Mouse (Mus musculus) T-helper 17 cell (primary cell): ENCODE measurements around the gene Dcaf1.

Experiments
- in situ Hi-C, 2 experiments: fragments of 300-600 bp; cut with MboI, MseI; formaldehyde crosslinking; loops; 1 replicate in 1 of 2; 2 replicates in 1 of 2; pipeline ENCODE4 v1.15.1; 2025; ENCODE audit warnings: high pct_unique_total_duplicates in 2 of 2

The Dcaf1 gene

DNA sequence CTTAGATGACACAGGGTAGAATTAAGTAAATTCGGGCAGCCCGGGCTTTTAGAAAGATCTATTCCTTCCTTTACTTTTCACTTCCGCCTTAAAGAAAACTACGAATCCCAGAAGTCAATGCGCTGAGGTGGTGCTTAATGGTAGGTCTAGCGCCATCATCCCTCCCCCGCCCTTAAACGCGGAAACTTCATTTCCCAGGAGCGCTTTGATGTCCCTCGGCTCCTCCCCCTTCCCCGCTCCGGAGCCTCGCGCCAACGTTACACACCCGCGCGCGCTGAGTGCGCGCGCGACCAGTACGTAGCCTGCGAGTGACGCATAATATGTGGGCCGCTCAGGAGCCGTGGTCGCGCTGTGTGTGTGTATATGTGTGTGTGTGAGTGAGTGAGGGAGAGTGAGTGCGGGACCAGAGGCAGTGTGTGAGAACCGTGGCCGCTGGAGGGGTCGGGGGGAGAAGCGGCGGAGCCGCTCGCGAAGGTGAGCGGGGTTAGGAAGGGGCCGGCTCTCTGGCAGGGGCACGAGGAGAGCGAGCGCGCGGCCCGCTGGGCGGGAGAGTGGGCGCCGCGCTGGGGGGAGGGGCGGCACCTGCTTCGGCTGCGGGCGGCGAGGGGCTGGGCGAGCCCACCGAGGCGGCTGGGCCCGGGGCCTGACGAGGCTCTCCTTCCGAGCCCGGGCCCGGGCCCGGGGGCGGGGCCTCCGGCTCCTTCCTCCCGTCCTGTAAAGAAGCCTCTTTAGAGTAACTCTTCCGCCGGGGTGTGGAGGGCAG, at the start of gene Dcaf1:
Gene Dcaf1 (plus strand): TSS at position 257 of the 763 bp plus-strand sequence.
- in situ Hi-C loops, result loop anchor here in 1 of 2 experiments (25.0 kb wide), 1 partner anchor 934 kb away; no protein-coding TSS in a partner anchor

DNA sequence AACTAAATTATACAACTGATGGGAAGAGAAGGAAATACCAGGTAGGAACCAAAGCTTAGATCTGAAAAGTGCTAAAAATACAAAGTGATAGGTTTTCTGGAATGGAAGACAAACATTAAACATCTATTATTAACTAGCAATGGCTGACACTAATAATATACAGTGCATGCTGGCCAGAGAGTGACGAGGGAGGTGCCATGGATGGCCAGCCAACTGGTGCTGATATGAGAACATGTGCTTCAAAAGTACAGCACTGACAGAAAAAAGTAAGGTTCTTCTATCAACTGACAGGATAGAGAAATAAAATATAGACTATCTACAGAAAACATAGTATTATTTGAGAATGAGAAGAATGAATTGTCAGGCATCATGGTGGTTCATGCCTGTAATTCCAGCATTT, 45.6 kb upstream of the Dcaf1 start:
- in situ Hi-C loops, result loop anchor here in 1 of 2 experiments (25.0 kb wide), 1 partner anchor 1289 kb away; no protein-coding TSS in a partner anchor

DNA sequence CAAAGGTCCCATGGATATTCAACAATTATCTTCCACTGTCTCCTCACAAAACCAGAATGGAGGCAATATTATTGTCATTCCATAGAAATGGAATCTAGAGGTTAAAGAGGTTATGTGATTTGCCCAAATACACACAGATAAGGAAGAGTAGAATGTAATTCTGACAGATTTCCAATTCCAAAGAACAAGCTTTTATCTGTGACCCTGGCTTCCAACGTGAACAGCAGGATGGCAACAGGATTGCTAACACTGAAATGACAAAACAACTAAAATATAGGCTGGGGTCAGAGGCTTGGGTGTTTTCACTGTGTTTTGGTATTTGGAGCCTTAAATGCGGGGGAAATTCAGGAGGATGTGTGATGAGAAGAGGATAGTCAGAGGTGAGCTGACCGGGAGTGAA, 44.3 kb upstream of the Dcaf1 start:
- in situ Hi-C loops, result loop anchor here in 1 of 2 experiments (25.0 kb wide), 1 partner anchor 1290 kb away; no protein-coding TSS in a partner anchor

DNA sequence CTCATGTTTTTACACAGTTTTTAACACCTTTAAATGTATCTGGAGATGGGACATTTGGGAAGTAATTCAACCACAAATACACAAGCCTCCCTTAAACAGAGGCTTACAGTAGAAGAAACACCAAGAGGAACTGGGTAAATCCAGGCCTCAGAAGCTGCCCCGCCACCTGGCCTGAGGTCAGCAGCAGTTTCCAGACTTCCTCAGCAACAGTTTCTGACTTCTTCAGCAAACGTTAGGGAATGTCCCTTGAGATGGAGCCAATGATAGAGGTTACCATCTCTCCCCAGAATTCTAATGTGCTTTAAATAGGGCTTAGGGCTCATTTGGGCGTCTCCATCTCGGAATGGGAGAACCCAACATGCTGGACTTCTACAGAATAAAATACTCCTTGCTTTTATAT, 43.4 kb upstream of the Dcaf1 start:
- in situ Hi-C loops, result loop anchor here in 1 of 2 experiments (25.0 kb wide), 1 partner anchor 1291 kb away; no protein-coding TSS in a partner anchor

DNA sequence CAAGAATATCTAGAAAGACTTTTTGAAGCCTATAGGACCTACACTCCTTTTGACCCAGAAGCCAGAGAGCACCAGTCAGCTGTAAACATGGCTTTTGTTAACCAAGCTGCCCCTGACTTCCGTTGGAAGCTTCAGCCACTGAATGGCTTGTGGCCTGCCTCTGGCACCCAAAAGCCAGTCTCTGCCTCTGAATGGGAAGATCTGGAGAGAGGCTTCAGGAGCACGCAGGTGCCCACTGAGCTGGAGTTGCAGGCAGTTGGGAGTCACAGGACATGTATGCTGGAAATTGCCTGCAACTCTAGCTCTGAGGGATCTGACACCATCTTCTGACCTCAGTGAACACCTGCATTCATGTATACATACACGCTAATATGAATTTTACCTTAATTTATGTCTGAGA, 41.6 kb upstream of the Dcaf1 start:
- in situ Hi-C loops, result loop anchor here in 1 of 2 experiments (25.0 kb wide), 1 partner anchor 1293 kb away; no protein-coding TSS in a partner anchor

DNA sequence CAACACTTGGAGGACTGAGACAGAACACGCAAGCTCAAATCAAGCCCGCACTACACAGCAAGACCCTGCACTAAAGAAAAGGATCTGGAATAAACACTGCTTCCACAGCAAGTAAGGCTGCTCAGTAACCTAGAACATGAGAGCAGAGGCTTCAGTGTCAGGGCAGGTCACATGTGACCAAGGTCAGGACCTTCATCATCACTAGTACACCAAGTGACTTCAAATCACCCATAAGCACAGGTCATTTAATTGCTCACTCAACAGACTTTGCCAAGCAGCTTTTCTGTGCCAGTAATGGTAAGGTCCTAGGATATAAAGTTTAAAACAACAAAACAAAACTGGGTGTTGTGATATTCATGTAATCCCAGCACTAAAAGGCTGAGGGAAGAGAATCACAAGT, 38.1 kb upstream of the Dcaf1 start:
- in situ Hi-C loops, result loop anchor here in 1 of 2 experiments (25.0 kb wide), 1 partner anchor 1296 kb away; no protein-coding TSS in a partner anchor

DNA sequence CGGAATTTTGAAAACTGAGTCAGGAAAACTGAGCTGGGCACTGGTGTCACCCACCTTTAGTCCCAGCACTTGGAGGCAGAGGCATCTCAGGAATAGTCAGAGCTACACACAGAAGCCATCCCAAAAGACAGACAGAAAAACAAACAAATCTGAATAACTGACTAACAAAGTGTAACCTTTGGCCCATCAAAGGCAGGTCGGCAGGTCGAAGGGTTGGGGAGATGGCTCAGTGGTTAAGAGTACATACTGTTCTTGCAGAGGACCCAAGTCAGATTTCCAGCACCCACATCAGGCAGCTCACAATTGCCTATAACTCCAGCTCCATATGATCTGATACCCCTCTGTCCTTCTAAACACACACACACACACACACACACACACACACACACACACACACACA, 36.5 kb upstream of the Dcaf1 start:
- in situ Hi-C loops, result loop anchor here in 1 of 2 experiments (25.0 kb wide), 1 partner anchor 1298 kb away; no protein-coding TSS in a partner anchor

DNA sequence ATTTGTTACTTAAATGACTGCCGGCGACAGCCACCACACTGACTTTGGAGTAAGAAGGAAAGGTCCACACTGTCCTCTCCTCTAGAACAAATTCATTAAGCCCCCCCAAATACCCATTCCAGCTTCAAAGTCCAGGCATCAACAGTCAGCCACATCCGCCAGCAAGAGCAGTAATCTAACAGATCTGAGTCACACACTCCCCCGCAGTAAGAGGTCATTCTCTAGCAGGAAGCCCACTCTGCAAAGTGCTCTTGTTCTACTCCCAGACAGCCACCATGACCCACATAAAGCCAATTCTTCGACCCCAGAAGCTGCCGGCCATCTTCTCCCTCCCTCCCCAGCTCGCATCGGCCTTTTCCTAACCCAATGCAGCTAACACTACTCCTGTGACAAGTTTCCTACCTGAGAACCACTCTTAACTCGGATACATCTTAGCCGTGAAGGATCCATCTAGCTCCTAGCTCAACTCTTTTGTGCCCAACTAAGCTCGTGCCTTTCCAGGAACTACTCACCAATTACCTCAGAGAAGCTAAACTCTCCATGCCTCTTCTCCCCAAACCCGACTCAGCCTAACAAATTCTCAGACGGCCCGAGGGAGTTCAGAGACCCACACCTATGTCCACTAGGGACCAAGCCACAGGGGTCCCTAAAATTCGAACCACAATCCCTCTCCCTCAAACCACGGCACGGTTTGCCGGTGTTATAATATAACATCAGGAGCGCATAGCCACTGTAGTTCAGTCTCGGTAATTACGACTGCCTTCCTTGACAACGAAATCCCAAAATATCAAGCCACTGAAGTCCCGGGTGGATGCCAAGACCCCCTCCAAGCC, 33.5 kb upstream of the Dcaf1 start:
- in situ Hi-C loops, result loop anchor here in 1 of 2 experiments (25.0 kb wide), 1 partner anchor 1301 kb away; no protein-coding TSS in a partner anchor

DNA sequence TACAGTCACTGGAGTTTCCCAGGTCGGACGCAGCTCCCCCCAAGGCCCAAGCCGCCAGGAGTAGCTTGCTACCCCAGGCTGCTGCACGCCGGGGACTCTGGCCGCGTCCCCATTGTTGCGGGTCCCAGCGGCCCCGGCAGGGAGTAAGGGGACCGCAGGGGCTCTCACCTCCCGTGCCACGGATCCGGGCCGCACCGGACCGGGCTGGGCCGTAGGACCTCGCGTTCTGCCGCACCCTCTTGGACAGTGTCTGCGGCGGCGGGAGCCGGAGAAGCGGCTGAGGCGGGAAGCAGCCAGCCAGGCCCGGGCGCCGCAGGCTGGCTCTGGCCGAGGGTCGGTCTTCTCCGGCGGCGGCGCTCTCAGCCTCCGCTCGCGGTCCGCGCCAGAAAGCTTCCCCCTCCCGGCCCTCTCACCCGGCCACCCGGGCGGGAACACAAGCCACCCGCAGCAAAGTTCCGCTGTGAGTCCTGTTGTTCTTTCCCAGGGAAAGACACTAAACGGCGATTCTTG, 32.8 kb upstream of the Dcaf1 start, which contains the start of gene Rad54l2:
Gene Rad54l2 (minus strand): TSS at position 383 of the 510 bp plus-strand sequence.
- in situ Hi-C loops, result loop anchor here in 1 of 2 experiments (25.0 kb wide), 1 partner anchor 1302 kb away; no protein-coding TSS in a partner anchor

DNA sequence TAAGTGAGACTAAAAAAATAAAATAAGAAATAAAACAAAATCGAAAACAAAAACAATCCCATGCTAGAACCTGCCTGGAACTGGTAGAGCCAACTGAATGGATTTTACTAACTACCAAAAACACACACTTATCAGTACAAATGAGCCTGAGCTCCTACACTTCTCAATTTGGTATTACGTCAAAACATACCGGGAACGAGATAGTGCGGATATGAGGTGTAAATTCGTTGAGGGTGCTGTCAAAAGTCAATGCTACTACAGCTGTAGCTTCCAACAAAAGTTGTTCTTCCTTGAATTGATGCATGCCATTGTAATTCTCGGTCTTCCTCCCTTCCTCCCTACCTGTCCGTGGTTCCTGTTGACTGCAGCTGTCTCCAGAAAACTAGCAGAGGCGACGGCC, 32.3 kb upstream of the Dcaf1 start:
- in situ Hi-C loops, result loop anchor here in 1 of 2 experiments (25.0 kb wide), 1 partner anchor 1302 kb away; no protein-coding TSS in a partner anchor

DNA sequence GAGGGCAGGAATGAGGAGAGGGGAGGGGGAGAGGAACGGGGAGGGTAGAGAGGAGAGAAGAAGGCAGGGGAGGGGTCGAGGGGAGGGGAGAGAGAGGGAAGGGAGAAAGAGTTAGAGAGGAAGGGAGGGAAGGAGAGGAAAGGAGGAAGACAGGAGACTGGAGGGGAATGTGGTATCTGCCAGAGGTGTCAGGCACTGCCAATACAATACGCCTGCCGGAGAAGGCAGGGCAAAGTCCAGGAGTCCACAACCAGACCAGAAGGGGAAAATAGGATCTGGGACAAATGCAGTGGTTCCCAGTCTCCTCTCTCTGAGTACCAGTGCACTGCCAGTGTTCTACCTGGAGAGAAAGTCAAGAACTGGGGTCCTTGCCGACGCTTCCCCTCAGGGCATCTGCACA, 30.8 kb upstream of the Dcaf1 start:
- in situ Hi-C loops, result loop anchor here in 1 of 2 experiments (25.0 kb wide), 1 partner anchor 1304 kb away; no protein-coding TSS in a partner anchor

DNA sequence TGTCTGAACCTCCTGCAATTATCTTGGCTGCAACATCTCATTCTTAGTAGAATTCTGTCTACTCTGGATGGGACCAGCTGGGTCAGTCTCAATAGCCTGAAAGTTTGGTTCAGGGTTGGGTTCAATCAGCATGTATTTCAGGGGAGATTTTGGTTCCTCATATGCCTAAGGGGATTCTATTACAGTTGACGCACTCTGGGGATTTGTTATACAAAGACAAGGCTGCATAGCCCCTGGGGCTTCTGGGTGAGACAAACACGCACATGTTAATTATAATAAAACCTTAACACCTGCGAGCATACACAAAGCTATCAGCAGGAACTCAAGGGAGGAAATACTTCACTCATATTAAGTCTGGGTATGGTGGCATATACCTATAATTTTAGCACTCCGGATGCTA, 15.2 kb upstream of the Dcaf1 start:
- in situ Hi-C loops, result loop anchor here in 1 of 2 experiments (25.0 kb wide), 1 partner anchor 919 kb away; no protein-coding TSS in a partner anchor

DNA sequence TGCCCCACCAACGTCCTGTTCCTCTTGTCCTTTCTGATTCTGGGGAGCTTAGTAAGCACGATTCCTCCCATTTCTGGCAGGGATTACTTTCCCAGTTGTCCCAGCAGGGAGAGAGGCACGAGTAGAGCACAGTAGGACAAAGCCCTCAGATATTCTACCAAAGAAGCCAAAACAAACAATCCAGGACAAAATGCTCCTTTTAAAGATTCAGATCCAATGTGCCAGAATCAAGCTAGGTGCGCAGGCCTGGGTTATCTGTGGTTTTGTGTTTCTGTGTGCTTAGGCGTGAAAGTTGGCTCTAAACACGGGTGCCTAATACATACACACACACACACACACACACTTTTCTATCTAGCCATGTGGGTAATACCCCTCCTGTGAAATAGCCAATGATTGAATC, 3.5 kb upstream of the Dcaf1 start:
- in situ Hi-C loops, result loop anchor here (5.0 to 25.0 kb wide), 2 partner anchors 146 to 931 kb away; no protein-coding TSS in a partner anchor

DNA sequence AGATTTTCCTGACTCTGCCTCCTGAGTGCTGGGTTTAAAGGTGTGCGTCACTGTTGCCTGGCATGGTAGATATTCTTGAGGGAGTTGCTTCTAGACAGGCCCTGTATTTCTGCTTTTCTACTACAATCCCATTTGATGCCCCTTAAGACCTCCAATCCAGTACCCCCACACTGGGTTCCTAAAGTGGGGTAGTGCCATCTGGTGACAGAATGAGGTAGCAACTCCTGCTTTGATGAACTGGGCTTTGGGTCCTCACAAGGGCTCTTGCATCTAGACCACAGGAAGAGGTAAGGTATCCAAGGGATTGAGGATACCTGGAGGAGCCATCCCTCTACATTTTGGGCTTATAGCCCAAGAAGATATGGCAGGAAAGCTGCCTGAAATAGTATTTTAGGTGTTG, 2.5 kb upstream of the Dcaf1 start:
- in situ Hi-C loops, result loop anchor here (5.0 to 25.0 kb wide), 2 partner anchors 147 to 932 kb away; no protein-coding TSS in a partner anchor

DNA sequence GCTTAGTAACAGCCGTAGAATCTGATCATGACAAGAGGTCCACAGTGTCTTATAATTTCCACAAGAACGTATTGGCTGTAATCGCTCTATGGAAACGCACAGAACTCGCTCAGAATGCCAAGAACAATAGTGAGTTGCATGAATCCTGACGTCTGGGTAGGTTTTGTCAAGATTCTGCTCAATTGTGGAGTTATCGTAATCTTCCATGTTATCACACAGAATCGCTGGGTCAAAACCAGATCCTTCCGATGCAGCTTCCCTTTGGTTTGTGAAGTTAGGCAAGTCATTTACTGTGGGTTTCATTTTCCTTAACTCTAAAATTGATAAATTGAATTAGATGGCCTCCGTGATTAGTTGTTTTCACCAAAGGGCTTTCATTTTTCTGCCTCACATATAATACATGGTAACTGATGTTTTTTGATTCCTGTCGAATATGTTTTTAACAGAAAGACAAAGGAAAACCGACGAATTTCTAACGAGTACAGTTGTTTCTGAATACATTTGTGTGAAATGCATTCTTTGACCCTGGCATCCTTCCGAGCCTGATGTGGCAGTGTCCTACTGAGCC, 540 bp upstream of the Dcaf1 start:
- in situ Hi-C loops, result loop anchor here in 1 of 2 experiments (25.0 kb wide), 1 partner anchor 934 kb away; no protein-coding TSS in a partner anchor

DNA sequence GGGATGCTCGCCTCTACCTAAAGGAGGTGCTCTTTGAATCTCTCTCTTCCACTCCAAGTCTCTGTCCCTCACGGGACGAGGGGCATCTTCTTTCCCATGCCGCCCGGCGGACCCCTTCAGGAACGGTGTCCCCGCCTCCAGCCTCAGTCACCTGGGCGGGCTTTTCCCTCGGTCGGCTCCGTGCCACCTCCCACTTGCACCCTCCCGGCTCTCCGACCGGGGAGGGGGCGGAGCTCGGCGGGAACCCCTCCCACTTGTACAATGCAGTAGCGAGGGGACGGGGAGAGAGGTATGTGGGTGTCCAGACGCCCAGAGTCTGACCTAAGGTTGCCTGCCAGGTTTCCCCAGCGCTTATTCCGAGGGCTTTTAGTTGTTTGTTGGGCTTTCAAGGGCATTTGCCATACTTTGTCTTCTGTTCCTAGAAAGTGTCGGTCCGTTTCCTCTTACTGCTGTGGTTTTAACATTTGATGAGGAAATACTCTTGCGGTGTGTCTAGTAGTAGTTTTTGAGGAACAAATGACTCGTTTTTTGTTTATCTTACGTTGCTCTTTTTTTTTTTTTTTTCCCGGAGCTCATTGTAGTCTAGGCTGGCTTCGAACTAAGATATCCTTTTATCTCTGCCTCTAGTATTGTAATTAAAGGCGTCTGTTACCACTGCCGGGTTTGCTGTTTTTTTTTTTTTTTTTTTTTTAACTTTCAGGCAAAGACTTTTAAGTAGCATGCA, 869 bp downstream of the Dcaf1 start:
- in situ Hi-C loops, result loop anchor here in 1 of 2 experiments (25.0 kb wide), 1 partner anchor 935 kb away; no protein-coding TSS in a partner anchor

DNA sequence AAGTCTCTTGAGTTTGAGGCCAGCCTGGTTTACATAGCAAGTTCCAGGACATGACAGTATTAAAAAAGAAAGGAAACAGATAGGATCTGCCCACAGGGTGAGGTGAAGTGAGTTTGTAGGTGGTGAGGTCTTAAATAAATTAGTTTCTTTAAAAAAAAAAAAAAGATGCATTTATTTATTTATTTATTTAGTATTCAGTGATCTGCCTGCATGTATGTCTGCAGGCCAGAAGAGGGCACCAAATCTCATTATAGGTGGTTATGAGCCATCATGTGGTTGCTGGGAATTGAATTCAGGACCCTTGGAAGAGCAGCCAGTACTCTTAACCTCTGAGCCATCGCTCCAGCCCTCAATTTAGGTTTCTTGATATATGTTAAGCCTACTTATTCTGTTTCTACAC, 18.9 kb downstream of the Dcaf1 start:
- in situ Hi-C loops, result loop anchor here (25.0 kb wide), 2 partner anchors 1197 to 1697 kb away; partner anchors contain the start of gene Gmppb (in 1 of the 2)

DNA sequence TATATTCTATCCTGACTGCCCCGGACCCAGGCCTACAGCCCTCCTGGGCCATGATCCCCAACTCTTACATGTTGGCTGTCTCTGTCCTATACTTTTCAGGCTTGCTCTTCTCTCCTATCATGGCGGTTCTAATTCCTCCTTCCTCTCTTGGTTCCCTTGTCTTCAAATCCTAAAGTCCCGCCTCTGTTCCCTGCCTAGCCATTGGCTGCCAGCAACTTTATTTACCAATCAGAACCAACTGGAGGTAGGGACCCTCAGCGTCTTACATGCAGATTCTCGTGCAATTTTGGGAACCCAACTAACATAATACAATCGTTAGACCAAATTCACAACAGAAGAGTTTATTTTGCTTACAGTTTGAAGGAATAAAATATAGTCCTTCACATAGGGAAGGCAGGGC, 21.1 kb downstream of the Dcaf1 start:
- in situ Hi-C loops, result loop anchor here (25.0 kb wide), 2 partner anchors 1195 to 1695 kb away; partner anchors contain the start of gene Gmppb (in 1 of the 2)

DNA sequence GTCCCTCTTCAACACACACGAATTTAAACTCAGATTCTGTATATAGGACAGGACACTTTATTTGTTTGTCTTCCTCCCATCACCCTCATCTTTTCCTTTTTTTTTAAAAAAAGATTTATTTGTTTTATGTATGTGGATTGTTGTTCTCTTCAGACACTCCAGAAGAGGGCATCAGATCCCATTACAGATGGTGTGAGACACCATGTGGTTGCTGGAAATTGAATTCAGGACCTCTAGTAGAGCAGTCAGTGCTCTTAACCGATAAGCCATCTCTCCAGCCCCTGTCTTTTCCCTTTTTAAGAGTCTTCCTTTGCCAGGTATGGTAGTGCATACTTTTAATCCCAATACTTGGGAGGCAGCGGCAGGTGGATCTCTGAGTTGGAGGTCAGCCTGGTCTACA, 35.0 kb downstream of the Dcaf1 start:
- in situ Hi-C loops, result loop anchor here in 1 of 2 experiments (25.0 kb wide), 1 partner anchor 881 kb away; no protein-coding TSS in a partner anchor
